Mouse (Mus musculus): ENCODE measurements at regions not wholly inside any gene's neighbourhood (a gene's known extent, or its start where the extent isn't known, plus 50 kb on each side); places are given as distances from the start of the nearest gene placed in this dataset.
A peak's percentile ranks its signal among the peaks of the same experiment; 100 is the strongest.
"Not testable (repeated sequence)": the region's sequence is repeated elsewhere in the genome, so short reads cannot be mapped to it uniquely, and the experiment has no call there.

DNA sequence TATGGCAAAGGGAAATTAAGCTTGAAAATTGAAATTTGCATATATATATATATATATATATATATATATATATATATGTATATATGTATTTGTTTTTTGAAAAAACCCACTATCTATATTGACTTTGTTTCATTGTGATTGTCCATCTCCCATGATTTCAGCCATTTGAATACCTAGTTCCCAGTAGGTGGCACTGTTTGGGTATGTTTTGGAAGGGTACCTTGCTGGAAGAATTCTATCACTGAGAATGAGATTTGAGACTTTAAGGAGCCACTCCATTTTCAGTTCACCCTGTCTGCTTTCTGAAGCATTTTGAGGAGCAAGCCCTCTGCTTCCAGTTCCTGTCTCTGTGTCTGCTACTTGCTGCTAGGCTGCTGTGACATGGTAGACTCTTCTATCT lies 72.8 kb upstream of the Ugt8a start:
- peak; percentile 3 for DNase-seq (ENCODE audit: low spot score)

DNA sequence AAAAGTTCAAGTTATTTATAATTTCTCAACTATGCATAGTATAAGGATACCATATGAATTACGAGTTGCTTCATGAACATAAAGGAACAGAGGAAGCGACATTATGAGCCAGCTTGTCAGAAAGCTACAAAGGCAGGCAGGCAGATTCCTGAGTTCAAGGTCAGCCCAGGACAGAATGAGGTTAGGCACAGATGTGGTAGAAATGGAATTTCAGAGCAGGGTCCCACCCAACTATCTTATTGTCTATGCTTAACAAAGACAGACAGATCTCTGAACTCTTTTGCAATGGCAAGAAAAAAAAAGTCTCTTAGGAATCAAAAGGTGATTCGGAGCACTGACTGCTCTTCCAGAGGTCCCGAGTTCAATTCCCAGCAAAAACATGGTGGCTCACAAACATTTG lies 77.7 kb upstream of the Ugt8a start:
- DNase-seq (ENCODE audit: low spot score), result no peak

DNA sequence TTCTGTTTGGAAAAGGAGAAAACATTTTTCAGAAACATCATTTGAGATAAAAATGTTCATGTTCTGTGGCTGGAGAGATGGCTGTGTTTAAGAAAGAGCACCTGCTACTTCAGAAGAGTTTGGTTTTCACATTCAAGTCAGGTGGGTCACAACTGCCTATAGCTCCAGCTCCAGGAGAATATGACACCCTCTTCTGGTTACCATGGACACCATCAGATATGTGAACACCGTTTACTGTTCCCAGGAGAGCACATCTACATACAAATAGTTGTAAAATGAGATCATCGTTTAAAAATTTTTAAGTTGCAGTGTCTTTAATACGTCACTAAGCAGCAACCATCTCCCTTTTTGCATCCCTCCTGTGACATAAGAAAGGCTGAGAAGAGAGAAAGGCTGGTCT lies 105.9 kb upstream of the Ugt8a start:
- DNase-seq (ENCODE audit: low spot score), result no peak

DNA sequence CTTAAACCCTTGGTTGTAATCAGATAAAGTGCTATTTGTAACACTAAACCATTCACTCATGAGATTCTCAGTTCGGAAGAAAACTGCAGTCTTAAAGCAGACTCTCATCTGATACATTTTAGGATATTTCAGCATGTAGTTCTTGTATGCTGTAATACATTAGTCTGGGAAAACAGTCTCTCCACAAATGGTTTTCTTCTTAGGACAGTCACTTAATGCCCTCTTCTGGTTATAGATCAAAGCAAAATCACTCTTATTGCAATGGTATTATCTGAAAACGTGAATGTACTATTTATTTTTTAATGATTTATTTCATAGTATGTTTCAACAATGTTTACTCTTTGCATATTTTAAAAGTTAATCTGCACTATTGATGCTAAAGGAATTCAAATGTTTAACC lies 106.4 kb upstream of the Ugt8a start:
- no peak for DNase-seq (ENCODE audit: low spot score)

DNA sequence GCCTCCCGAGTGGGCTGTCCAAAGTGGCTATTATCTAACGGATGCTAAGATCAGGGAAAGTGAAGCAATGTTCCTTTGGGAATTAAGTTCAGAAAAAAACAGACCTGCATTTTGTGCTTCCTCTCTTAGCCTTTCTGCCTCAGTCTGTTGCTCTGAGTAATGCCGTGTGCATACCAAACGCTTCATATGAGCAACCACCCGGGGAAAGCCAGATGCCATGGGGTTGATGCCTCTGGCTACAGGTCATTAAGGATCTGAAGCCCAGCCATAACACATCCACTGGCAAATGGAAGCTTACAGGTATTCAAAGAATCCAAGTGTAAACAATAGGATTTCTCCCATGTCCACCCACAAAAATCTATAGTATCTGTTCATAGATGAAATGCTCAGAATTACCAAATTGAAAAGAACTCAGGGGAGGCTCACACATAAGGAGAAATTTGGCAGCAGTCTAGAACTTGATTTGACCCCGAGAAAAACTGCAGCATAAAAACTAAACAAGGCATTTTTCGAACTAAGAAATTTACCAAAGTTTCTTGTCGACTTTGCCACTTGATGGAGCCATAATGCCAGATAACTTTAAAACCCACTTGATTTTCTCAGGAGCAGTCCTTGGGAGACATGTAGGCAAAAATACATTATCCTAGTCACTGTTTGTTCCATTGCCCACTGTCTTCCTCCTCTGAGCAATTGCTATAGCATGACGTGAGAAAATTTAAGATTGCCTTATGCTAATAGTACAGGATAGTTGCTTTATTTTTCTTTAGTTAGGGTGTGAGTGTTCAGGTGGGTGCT lies 107.8 kb upstream of the Ugt8a start:
- no peak for DNase-seq (ENCODE audit: low spot score)

DNA sequence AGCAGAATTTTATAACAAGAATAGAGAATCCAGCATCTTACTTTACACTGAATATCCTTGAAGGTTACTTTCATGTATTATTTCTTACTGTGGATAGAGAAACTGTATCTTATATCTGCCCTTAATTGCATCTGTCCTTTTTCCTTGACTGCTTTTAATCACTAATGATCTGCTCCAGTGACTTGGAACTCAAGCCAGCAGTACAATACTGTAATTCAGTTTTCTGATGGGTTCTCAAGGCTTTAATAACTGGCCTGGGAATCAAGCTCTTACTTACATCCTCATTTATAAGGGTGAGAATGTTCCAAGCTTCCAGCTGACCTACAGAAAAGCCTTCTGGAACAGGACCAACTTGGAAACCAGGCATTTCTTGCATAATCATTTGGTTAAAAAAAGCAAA lies 120.2 kb upstream of the Ugt8a start:
- no peak for DNase-seq (ENCODE audit: low spot score)

DNA sequence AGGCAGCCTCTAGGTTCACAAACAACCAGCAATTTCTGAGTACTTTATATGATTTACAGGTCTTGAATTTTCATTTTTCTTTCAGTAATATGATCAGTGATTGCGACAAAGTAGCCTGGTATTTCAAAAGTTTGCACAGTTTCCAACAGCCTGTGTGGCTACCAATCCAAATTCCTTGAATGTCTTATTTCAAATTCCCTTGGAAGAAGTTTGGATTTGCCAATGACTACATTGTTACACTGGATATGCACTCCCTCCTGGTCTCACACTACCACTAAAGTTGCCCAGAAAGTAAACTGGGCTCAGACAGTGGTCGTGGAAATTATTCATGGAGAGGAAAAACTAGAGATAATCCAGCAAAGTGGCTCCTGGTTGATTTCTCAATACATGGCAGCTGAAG lies 166.7 kb upstream of the Ugt8a start:
- no peak for DNase-seq (ENCODE audit: low spot score)

DNA sequence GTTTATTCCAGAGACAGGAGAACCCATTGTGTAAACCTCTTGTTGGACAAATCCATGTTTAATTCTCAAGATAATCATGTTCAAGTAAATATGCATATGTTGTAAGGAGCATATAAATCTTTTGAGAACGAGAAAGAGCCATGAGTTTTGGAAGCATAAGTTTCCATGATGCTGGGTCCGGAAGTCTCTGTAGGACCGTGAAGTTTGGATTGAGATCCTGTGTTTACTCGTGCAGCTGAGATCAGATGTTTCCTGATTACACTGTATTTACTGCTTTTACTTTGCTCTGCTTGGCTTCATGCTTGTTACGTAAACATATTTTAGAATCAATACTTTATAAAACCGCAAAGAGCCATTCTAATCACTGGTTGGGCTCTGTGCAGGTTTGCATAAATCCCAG lies 171.0 kb upstream of the Ugt8a start:
- DNase-seq (ENCODE audit: low spot score), result no peak

DNA sequence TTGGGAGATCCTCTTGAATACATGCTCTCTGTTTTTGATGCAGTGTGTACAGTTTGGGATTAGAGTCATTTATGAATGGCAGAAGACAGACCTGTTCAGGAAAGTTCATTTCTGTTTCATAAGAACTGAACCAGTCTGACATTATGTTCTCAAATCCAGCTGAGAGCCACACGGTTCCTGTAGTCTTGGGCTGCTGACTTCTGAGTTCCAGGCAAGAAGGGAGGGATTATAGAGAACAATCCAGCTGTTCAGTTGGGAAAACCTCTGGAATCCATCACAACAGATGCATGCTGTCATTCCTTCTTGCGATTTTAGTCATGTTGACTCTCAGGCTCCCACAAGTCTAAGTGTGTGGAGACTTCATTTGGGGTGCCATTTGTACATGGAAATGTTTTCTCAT lies 179.4 kb upstream of the Ugt8a start:
- no peak for DNase-seq (ENCODE audit: low spot score)

DNA sequence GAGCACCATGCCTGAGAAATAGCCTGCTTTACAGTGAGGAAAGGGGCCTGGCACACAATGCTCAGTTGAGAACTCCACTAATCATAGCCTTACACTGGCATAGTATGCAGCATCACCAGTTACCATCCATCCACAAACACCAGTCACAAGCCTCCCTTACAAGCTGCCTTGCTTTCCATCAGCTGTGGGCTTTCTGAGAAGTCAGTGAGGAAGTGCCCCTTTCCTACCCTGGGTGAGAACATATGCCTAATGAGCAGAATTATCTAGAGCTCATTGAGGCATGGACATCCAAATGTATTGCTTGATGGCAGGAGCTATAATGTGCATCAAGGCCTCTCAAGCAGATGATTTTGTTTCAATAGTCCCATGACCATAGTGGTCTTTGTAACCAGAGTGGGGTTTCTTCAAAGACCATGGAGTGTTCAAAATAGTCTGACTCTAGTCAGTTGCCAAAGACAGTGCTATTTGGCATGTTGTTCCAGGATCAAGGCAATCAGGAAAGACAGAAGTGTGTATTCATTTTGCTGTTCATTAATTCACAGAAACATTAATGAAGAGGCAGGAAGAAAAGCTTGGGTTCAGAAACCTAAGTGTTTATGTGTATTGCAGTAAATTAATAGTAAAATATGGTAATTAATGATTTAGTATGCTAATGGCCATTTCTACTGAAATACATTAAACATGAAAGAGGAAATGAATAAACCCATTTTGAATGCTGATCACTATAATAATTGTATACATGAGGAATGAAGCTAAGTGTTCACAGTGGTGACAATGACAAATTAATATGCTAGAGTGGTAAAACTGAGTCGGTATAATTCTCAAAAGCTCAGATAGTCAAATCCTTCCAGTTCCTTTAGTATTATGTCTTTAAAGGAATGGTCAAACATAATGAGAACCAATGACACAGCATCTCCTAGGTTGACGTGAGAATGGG lies 184.2 kb upstream of the Ugt8a start:
- no peak for DNase-seq (ENCODE audit: low spot score)

DNA sequence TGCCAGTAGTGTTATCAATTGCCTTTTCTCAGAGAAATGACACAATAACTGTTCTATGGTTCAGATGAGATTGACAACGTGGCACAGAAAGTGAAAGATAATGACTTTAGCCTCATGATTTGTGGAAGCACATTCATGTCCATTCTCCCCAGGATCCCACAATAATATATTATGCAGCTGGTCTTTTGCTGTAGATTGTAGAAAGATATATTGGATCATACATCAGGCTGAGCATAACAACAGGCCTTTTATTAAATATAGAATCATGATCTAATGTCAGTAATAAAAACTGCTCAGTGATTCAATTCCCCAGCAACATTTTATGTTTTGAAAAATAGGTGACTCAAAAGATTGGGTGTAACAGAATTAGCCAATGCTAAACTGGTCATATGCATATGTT lies 196.9 kb upstream of the Arsj start:
- DNase-seq (ENCODE audit: low spot score), result no peak

DNA sequence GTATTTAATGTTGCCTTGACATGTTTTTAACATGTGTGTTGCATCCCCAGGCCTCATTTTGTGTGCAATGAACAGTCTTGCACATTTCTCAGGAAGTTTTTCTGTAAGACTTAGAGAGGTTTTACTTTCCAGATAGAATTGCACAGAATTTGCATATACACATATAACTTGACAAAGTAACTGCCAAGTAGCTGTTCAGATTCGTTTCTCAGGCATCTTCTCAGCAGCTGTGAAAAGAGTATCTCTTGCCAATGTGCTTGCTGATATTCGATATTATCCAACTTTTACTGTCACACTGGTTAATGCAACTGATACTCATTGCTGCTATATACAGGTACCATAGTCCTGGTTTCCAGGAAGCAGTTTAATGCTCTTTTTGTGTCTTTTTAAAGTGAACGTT lies 154.5 kb upstream of the Arsj start:
- DNase-seq (ENCODE audit: low spot score), result no peak

DNA sequence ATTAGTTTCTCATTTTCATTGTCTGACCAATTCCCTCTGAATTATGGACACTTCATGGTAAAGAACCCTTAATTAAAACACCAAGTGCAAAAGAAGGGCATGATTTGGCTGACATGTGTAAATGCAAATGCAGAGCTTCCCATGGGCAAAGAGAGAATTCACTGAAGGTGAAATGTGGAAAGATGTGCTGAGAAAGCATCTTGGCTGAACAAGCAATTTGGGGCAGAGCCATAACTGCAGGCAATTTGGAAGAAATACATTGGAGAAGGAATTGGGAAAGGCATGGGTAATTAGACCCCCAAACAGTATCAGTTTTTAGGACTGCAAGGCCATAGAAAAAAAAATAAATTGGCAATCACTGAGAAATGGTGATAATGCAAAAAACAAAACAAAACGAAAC lies 153.3 kb upstream of the Arsj start:
- no peak for DNase-seq (ENCODE audit: low spot score)

DNA sequence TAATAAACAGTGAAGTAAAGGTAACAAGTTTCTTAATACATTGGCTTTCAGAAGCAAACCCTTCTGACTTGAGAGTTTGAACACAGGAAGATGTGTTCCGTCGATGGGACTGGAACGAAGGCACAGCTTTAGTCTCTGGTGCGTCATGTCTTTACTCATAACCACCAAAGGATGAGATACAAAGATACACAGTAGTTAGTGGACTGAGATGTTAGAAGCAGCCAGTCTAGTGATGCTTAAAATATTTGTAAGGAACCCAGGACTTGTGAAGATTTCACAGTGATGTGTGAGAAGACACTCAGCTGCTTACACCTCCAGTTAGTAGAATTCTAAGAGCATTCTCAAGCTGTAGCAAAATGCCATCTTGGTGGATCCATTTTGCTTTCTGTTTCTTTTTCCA lies 135.9 kb upstream of the Arsj start:
- no peak for DNase-seq (ENCODE audit: low spot score)

DNA sequence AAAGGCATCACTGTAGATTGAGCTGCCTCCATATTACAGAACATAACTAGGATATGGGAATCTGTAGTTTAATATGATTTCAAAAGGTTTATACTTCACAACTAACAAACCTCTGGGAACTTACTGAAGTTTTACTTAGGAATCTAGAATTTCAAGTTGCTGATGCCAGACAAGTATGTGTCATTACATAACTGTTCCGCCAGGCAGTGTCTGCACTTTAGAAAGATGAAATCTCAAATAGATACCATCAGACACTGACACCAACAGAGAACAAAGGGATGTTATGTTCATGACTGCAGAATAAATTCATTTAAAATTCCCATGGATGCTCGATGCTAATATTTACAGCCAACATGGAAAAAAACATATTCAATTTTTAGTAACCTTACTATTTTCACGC lies 117.7 kb upstream of the Arsj start:
- no peak for DNase-seq (ENCODE audit: low spot score)

DNA sequence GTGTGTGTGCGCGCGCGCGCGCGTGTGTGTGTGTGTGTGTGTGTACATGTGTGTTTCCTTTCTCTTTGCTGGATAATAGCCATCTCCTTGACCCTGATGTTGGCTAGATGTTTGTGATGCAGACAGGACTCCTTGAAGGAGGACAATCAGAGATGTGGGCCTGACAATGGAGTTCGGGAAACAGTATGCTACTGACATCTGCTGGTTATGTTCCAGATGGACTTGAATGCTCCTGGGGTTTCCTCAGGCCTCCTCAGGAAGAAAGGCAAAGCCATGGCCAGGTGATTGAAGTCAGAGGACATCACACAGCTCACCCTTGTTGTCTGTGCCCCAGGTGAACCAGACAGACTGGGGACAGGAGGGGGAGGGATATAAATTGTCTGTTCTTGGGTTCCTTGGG lies 102.2 kb upstream of the Arsj start:
- DNase-seq (ENCODE audit: low spot score), result no peak

DNA sequence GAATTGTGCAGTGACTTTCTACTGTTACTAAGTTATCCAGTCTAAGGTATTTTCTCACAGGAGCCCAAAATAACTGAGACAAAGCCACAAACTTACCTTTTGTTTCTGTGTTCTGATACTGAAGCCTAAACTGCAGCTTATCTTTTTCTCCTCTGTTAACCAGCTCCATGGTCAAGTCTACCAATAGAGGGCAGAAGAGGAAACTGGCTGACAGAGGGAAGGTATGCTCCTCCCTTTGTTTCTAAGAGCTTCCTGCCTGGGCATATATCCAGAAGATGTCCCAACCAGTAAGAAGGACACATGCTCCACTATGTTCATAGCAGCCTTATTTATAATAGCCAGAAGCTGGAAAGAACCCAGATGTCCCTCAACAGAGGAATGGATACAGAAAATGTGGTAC lies 91.5 kb upstream of the Arsj start:
- DNase-seq (ENCODE audit: low spot score), result not testable (repeated sequence)

DNA sequence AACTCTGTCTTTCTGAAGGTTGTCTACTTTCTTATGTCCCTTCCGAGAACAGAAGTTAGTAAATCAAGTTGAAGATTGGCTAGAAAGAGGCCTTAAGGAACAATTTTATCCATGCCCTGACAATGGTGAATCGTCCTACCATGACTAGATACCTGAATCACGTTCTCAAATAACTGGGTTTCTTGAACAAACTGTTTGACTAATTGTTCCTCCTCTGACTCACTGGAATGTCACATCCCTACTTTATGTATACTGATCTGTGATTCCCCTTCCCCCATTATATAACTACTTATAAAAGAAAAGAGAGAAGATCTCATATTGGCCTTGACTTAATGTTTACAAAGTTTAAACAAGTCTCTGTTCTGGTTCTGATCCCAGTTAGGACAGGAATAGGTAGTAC lies 89.9 kb upstream of the Arsj start:
- DNase-seq (ENCODE audit: low spot score), result no peak

DNA sequence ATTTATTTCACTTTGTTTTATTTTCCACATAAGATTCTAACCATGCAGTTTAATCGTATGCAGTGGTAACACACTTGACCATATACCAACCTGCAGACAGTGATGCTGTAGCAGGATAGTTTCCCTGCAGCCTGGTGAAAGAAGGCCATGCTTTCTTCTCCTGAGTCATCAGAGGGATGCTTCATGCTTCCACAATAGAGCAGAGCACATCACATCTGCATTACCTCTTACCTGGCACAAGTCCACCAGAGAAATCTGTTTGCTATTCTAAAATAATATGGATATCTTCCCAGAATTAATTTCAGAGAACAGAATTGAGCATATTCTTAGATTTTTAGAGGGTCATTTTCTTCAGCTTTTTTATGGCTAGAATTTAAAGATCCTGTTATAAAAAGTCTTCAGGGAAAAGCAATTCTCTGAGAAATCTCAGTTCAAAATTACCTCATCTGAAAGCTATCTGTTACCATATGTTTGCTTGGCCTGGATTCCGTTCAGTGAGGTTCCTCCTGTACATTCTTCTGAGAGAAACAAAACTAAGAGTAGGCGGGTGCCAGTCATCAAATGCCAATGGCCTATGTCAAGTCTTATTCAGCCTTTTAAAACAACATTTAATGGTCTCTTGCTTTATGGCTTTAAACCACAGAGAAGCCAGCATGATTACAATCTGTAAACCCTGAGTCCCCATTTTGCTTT lies 87.3 kb upstream of the Arsj start:
- DNase-seq (ENCODE audit: low spot score), result no peak

DNA sequence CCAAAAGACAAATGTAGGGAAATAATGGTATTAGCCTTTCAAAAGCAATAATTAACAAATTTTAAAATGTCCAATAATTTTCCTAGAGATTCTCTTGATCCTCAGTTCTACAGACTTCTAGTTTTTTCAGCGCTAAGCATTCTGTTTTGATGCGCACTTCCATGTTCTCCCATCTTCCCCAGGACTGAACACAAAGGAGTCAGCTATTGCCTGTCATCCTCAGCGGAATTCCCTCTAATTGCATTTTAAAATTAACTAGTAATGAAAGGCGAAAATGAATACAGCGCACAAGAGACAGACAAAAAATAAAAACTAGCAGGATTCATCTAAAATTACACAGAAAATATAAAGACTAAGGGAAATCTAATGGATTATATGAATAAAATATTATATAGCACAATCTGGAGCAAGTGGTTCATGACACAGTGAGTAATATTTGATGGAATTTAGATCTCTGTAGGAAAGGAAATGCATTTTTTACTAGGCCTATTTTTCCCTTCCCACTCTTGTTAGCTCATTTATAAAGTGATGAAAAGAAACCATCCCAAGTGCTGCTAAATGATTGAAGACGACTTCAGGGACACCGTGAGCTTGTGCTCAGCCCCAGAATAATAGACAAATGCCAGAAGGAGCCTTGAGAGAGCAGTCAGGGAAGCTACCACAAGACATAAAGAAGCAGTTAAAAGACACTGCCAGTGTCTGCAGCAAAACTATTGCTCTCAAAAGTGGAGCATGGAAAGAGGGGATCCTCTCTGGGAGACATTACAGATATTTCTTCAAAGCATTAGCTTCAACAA lies 79.0 kb upstream of the Arsj start:
- no peak for DNase-seq (ENCODE audit: low spot score)

DNA sequence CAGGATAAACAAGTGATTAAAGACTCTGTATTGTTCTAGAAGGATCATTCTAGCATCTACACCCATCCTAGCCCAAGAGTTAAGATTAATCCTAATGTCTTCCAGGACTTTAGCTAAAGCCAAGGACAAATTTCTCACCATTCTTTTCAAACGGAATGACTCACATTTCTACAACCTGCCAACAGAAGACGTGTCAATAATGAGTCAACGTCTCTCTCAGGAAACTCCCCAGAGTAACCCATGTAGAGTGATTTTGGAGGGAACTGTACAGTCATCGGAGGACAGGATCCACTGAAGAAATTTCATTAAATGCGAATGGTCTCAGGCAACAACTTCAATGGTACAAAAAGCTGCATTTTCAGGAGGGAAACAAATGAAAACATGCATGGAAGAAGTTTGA lies 71.2 kb upstream of the Arsj start:
- DNase-seq (ENCODE audit: low spot score), result peak; percentile 44

DNA sequence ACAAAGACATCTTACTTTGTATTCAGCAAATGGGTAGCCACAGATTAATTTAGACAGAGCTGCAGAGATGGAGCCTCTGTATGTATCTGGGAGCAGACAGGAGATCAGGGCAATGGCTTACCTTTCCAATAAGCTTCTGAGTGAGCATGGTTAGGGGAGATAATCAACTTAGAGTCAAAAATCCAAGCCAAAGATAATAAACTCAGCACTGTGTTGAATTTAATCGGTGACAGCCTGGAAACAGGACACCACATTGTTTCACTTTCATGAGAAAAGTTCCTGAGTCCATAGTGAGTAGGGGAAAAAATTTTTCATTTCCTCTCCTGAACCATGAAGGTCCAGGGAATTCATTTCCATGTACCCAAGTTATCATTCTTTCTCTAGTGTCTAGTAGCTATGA lies 70.7 kb upstream of the Arsj start:
- no peak for DNase-seq (ENCODE audit: low spot score)

Data from gastrocnemius, adult 18-20 months (tissue).